Mouse (Mus musculus): Measurements from ENCODE around the gene Atp6ap1l. TPM values are rescaled to one million over a fixed set of nuclear protein-coding genes. Genes with fewer than 3 reads are reported as not detected.

Atp6ap1l gene
- total and polyA plus RNA-seq, 3 experiments = not detected

- H3K9ac ChIP-seq (ENCODE audit: control insufficient read depth, low read depth, low read length, poor library complexity, severe bottlenecking) = no peak overlapping the region
- H3K27ac ChIP-seq (ENCODE audit: control insufficient read depth, low read depth, low read length) = no peak overlapping the region
- peak; percentile 54 for DNase-seq (ENCODE audit: low read depth, low spot score)
Measured at GRCm38 (mm10) chr13:90926125-90926765, 21.1 kb upstream of the Atp6ap1l start.

GRCm38 (mm10) chr13:90925191-90925590 is 20.0 kb upstream of the Atp6ap1l start:
- Histone ChIP-seq H3K27me3 (ENCODE audit: control insufficient read depth in 1 of 2, insufficient read depth in 2 of 2, low read length in 2 of 2) (no peaks in the 10 kb centered on the region), H3K4me3 (ENCODE audit: control insufficient read depth in 1 of 2, insufficient read depth in 1 of 2, low read depth in 2 of 2, low read length in 2 of 2) (no peak overlapping the region), H3K4me1 (ENCODE audit: control insufficient read depth in 1 of 2, insufficient read depth in 2 of 2, low read length in 2 of 2) (peaks cover 0 to 4% of the 10 kb centered on the region in 2 experiments; a peak in 1 of 4 replicates), H3K9ac (ENCODE audit: control insufficient read depth, low read depth, low read length, poor library complexity, severe bottlenecking) (no peak overlapping the region), H3K79me2 (ENCODE audit: control insufficient read depth, insufficient read depth, low read length, poor library complexity) (peaks cover 7% of the 10 kb centered on the region), H3K27ac (ENCODE audit: control insufficient read depth, low read depth, low read length) (peak overlapping the region; percentile 45; the same call in 1 of the 2 replicates), H3K36me3 (ENCODE audit: control insufficient read depth in 1 of 2, insufficient read depth in 2 of 2, low read length in 2 of 2) (peaks cover 2 to 14% of the 10 kb centered on the region in 2 experiments; a peak in 3 of 4 replicates), H3K9me3 (replicated peaks; ENCODE audit: insufficient read depth, low read length) (no peaks in the 10 kb centered on the region)
- DNase-seq (ENCODE audit: low read depth, low spot score) = peak; percentile 29
- TF ChIP-seq POLR2A (IDR thresholded peaks at IDR 0.05; ENCODE audit: control insufficient read depth in 1 of 2, insufficient read depth in 1 of 2, low read depth in 1 of 2, low read length in 2 of 2, poor library complexity in 1 of 2) (peak in 1 of 2 experiments; percentile 48; a peak in 1 of 4 replicates), EP300 (IDR thresholded peaks at IDR 0.05; ENCODE audit: low read depth in 1 of 2, low read length in 2 of 2) (no peak)

More at GRCm38 (mm10) chr13:90926125-90926765, 21.1 kb upstream of the Atp6ap1l start:
- Histone ChIP-seq H3K9me3 (replicated peaks; ENCODE audit: insufficient read depth, low read length) (no peaks in the 10 kb centered on the region), H3K36me3 (ENCODE audit: control insufficient read depth in 1 of 2, insufficient read depth in 2 of 2, low read length in 2 of 2) (peaks cover 2 to 14% of the 10 kb centered on the region in 2 experiments; a peak in 3 of 4 replicates), H3K79me2 (ENCODE audit: control insufficient read depth, insufficient read depth, low read length, poor library complexity) (peaks cover 7% of the 10 kb centered on the region), H3K4me3 (ENCODE audit: control insufficient read depth in 1 of 2, insufficient read depth in 1 of 2, low read depth in 2 of 2, low read length in 2 of 2) (no peak overlapping the region), H3K27me3 (ENCODE audit: control insufficient read depth in 1 of 2, insufficient read depth in 2 of 2, low read length in 2 of 2) (no peaks in the 10 kb centered on the region), H3K4me1 (ENCODE audit: control insufficient read depth in 1 of 2, insufficient read depth in 2 of 2, low read length in 2 of 2) (peaks cover 0 to 4% of the 10 kb centered on the region in 2 experiments; a peak in 1 of 4 replicates)
- TF ChIP-seq TCF12 (IDR thresholded peaks at IDR 0.05; ENCODE audit: low read depth, low read length) = no peak
- 0 out of 2 replicates have a peak, but pooled peaks have one; percentile 18 for TF ChIP-seq BHLHE40 (IDR thresholded peaks at IDR 0.05; ENCODE audit: borderline replicate concordance, low read depth, low read length)

- H3K27ac ChIP-seq (ENCODE audit: control insufficient read depth, low read depth, low read length) = peak overlapping the region; percentile 87
- H3K36me3 ChIP-seq (ENCODE audit: control insufficient read depth in 1 of 2, insufficient read depth in 2 of 2, low read length in 2 of 2) = peaks cover 2 to 18% of the 10 kb centered on the region in 2 experiments; a peak in 3 of 4 replicates
- no peaks in the 10 kb centered on the region for H3K27me3 ChIP-seq (ENCODE audit: control insufficient read depth in 1 of 2, insufficient read depth in 2 of 2, low read length in 2 of 2)
- peaks cover 0 to 4% of the 10 kb centered on the region in 2 experiments; a peak in 1 of 4 replicates for H3K4me1 ChIP-seq (ENCODE audit: control insufficient read depth in 1 of 2, insufficient read depth in 2 of 2, low read length in 2 of 2)
- H3K4me3 ChIP-seq (ENCODE audit: control insufficient read depth in 1 of 2, insufficient read depth in 1 of 2, low read depth in 2 of 2, low read length in 2 of 2) = peak overlapping the region; percentile 91 to 92
- peak; percentile 60 for DNase-seq (ENCODE audit: low read depth, low spot score)
- peak overlapping the region; percentile 99 for H3K9ac ChIP-seq (ENCODE audit: control insufficient read depth, low read depth, low read length, poor library complexity, severe bottlenecking)
- TF ChIP-seq USF2 (IDR thresholded peaks at IDR 0.05; ENCODE audit: borderline replicate concordance in 1 of 2, insufficient read depth in 1 of 2, low read depth in 1 of 2, low read length in 2 of 2) (no peak), SMC3 (IDR thresholded peaks at IDR 0.05; ENCODE audit: low read depth, low read length) (no peak), RCOR1 (IDR thresholded peaks at IDR 0.05; ENCODE audit: low read depth, low read length) (no peak), KAT2A (conservative IDR thresholded peaks at IDR 0.05; ENCODE audit: low read depth, low read length) (no peak), NELFE (IDR thresholded peaks at IDR 0.05; ENCODE audit: low read depth, low read length) (0 out of 2 replicates have a peak, but pooled peaks have one; percentile 11), MYC (IDR thresholded peaks at IDR 0.05; ENCODE audit: low read depth, low read length) (peak; percentile 64)
- peaks cover 7% of the 10 kb centered on the region for H3K79me2 ChIP-seq (ENCODE audit: control insufficient read depth, insufficient read depth, low read length, poor library complexity)
- H3K9me3 ChIP-seq (replicated peaks; ENCODE audit: insufficient read depth, low read length) = no peaks in the 10 kb centered on the region
Measured at GRCm38 (mm10) chr13:90924072-90924471, 18.9 kb upstream of the Atp6ap1l start.

Measured in MEL (cell line).